Mouse (Mus musculus) frontal cortex, postnatal 36 days (tissue): ENCODE data around the gene Med31.

ENCODE experiments used
- DNase-seq, 2 experiments: peaks; one replicate each; pipeline ENCODE4 v3.0.0; 2022; ENCODE audit warnings: low spot score in 2 of 2

The Med31 gene

DNA sequence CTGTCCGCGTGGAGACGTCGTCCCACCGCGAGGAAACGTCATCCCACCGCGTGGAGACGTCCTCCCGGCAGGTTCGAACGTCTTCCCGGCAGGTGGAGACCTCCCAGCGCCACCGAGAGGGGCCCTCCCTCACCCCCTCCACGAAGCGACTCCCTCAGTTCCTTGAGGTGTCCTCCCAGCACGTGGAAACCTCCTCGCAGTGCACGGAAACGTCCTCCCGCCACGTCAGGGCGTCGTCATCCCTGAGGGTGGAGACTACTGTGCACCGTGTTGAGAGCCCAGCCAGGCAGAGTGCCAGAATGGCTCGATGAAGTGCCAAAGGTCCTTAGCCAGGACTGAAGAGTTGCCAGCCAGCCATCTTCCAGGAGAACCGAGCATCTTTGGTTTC lies at the start of gene Med31:
Gene Med31 (minus strand): TSS at position 183 of the 388 bp plus-strand sequence.
- DNase-seq = peak in 1 of 2 experiments; percentile 76

DNA sequence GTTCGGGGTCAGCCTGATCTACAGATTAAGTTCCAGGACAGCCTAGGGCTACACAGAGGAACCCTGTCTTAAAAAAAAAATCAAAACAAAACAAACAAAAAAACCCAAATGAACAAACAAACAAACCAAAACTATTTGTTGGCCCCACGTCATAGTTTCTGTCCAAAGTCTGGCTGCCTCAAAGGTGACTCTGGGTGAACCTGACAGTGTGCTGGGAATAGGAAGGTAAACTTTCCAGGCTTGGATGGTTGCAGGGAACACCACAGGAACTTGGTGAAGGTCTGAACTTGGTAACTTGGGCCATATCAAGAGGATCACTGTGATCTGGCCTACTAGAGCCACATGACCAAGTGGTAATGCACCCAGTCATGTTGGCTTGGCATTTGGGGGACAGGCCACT lies 41.0 kb upstream of the Med31 start:
- no peak for DNase-seq

DNA sequence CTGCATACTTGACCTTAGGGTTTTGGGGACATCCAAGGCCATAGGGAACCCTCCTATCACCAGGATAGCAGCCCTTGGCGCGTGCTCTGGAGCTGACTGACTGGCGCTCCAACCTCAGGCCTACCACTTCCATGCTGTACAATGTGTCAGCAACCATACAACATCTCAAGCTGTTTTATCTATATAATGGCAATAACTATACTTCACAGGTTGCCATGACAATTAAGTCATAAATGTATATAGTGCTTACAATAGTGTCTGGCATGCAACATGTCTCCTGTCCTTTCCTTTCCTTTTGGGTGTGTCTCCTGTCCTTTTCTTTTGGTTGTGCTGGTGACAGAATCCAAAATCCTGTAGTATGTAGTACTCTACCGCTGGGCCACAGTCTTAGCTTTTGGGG lies 40.2 kb upstream of the Med31 start:
- no peak for DNase-seq

DNA sequence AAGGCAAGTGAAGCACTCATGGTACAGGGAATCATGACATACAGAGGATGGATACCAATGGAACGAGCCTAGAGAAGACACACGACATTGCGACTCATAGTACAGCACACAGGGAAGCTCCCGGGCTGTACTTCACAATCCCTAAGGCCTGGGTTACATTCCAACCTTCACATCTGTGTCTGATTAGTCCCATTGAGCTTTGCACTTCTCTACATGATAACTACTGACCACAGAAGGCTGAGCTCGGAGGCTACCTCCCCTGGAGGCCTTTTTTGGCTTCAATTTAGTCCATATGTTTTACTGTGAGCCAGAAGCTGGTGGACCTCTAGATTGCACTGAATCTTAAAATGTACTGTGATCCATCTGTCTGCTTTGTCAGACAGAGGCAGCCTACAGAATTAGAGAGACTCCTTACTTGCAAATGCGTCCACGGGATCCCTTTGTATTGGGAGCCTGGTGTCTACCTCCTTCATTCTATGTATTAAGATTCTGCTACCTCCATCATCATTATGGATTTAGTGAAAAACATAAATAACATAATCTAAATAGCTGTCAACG lies 29.9 kb upstream of the Med31 start:
- peak in 1 of 2 experiments; percentile 49 for DNase-seq

DNA sequence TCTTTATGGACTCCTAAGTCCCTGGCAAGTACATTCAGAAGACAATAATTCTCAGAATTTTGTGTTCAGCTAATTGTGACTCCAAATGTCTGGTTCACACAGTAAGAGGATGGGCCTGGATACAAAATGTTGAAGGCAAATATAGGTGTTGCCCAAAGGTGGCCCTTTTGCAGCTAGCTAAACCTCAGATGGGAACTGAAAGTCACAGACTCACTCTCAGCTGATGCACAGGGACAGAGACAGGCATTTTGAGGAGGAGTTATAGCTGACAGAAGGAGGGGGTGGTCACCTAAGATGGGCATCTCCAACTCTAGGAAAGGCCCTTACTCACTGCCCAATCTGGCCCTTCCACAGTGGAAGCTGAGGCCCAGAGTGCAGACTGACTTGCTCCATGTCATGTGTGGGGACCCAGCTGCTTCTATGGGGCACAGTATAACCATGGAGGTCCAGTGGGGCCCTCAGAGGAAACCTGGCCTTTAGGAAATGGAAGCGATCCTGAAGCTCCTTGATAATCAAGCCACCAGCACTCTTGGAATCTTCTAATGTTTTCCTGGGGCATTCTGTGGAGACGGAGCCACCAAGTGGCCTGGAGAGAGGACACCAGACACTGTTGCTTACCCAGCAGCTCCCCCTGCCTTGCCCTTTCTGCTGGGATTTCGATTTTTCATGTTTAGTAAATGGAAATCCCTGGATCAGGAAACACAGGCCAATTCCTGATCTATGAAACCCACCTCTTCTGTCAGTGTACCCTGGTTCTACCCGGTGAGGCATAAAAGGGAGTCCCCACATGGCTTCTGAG lies 24.9 kb upstream of the Med31 start:
- DNase-seq = no peak

DNA sequence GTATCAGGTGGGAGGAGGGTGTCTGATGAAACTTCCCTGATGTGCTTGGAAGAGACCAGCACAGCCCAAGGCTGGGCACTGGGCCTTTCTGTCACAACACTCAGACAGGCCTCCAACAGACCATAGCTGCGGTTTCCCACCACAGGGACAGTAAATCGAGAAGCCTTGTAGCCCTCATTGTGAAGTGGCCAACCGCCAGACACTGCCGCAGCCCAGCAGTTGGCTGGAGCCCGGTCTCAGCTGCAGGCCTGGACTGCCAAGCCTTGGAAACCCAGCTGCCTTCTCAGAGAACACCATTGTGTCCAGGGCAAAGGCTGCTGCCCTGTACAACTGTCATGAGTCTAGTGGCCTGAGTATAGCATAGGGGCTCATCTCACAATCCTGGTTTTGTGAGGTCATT lies 18.6 kb upstream of the Med31 start:
- DNase-seq = peak; percentile 34 to 39

DNA sequence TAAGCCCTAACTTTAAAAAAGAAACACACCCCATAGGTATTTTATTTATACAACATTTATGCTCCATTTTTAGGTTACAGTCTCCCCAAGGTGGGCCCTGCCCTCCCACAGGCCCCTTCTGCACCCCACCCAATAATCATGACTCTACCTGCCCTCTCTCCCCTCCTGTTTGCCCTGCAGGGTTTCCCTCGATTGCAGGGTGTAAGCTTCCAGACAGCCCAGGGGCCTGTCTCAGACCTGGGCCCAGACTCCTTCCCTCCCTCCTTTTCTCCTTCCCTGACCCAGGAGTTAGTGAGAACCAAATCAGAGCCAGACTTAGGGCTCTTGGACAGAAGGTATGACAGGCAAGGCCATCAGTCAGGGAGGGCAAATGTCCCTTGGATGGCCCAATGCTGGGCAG lies 17.6 kb upstream of the Med31 start:
- DNase-seq = no peak

DNA sequence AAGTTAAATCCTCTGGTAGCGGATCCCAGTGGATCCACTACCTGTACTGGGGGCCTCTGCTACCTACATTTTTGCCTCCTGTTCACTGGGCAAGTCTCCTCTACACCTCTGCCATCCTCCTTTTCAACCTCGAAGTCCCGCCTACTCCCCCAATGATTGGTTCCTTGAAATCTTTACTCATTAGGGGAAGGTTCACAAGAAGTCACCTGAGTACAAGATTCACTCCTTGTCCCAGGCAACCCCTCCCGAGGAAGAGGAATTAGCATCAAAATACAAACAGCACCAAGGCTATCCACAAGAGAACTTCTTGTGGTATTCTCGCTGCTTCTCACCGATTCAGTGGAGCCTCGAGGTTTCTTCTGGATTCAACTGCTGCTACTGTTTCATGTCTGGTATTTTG lies 16.7 kb upstream of the Med31 start:
- DNase-seq = no peak

DNA sequence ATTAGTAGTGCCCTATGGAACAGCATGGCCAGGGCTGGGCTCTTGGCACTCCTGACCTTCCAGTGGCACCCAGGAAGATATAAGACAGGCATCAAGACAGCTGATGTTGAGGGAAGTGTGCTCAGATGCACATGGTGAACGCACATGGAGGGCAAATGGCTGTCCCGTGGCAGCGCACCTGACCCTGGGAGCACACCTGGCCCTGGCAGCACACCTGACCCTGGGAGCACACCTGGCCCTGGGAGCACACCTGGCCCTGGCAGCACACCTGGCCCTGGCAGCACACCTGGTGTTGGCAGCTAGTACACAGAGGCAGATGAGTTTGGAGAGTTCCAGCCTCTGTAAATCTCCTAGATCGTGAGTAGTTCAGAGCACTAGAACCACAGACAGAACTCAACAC lies 13.1 kb upstream of the Med31 start:
- DNase-seq = no peak

DNA sequence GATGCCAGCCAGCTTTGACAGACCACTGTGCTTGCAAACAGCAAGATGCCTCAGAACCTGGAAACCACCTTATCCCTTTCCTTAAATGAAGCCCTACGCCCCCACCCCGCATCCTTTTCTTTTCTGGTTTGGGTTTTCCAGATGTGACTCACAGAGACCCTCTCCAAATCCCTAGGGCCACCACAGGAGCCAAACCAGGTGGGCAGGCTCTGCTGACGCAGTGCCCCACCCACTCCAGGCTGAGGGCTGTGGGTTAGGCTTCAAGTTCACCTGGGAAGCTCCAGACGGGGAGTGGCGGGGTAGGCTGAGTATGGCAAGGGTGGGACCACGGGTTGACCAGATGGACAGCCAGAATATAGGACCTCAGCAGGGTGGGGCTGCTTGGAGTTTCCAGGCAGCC lies 11.5 kb upstream of the Med31 start:
- no peak for DNase-seq

DNA sequence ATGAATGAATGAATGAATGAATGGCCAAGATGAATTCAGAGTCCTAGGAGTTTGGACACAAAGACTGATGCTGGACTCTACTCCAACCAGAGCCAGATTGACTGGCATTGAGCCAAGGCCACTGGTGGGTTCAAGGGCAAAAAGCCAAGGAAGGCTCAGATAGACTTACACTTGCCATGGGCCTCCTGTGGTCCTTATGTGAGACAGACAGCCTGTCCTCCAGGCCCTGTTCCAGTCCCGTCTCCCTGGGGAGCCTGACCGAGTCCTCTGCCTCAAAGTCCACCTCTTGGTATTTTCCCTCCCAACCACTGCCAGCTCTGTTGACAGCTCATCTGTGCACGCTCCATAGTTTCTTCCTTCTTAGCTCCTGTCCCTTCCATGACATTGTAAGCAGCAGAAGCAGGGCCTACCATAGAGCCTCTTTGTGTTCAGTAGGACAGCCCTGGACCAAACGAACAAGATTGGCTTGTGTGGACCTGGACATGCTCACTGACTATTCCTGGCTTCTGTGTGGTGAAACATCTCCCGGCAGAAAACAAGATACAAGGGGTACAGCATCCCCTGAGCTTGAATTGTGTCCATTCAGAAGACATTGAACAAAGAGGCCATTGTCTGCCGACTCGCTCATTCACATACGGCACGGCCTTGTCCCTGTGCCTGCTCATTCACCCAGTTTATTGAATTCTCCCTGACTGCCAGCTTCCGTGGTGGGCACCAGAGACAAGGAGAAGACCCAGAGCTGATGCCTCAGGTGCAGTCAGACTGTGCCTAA lies 10.8 kb upstream of the Med31 start:
- DNase-seq = no peak

DNA sequence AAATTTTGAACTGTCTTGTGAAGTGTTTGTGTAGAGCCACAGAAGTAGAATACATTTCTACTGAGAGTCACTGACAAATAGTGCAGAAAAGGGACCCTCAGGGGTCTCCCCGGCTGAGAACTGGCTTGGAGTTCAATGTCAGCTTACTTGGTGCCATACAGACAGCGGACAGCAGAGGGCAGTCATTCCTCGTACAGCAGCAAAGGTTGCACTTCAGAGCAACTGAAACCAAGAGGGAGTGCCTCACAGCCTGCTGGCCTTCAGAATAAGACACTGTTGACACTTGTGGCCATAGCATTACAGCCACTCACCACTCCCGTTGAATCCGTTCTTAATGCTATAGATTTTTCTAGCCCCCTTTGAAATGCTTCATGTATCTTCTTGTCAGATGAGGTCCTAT lies 9.5 kb upstream of the Med31 start:
- peak; percentile 82 to 88 for DNase-seq

DNA sequence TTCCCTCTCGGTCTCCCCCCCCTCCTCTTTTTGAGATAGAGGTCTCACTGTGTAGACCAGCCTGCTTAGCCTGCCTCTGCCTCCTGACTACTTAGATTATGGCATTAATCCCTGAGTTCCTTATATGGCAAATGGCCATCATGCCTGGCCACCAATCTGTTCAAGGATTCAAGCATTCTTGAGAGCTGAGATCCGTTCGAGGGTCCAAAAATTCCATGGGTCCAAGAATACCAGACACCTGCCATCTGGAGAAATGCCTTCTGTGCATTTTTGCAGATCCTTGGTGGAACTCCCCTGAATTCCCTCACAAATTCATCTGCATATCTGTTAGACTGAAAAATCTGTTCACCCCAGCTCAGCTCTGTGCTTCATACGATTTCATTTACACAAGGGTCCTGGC lies 8.0 kb upstream of the Med31 start:
- no peak for DNase-seq

DNA sequence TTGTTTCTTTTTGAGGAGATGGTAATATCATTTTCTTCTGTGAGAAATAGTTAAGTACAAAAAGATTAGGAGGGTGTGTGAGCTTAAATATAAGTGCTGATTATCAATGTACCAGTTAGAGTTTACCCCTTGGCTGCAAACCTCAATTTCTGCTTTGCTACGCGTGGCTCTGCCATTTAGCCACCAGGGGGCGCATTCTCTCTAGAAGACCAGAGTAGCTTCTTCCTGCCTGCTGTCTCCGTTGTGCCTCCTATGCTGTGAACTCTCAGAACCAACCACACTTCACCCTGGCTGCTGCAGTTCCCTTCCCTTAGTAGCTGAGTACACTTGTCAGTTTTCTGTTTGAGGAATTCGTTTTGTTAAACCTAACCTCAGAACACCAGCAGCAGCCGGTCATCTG lies 5.9 kb upstream of the Med31 start:
- DNase-seq = peak in 1 of 2 experiments; percentile 69

DNA sequence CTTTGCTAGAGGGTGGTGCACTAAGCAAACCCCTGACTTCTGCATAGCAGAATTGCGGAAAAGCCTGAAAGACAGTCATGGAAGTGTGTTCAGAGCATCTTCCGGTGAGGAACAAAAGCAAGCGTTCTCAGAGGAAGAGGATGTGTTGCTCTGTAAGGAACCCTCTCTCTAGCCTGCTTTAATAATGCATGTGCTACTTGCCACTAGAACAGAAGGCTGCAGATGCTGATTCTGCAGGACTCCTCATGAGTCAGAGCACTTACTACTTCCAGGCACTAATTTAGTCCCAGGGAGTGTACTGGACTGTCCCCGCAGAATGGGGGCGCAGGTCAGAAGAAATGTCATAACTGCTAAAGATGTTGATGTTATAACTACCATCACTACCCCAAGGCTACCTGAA lies 1.7 kb upstream of the Med31 start:
- peak in 1 of 2 experiments; percentile 16 for DNase-seq

DNA sequence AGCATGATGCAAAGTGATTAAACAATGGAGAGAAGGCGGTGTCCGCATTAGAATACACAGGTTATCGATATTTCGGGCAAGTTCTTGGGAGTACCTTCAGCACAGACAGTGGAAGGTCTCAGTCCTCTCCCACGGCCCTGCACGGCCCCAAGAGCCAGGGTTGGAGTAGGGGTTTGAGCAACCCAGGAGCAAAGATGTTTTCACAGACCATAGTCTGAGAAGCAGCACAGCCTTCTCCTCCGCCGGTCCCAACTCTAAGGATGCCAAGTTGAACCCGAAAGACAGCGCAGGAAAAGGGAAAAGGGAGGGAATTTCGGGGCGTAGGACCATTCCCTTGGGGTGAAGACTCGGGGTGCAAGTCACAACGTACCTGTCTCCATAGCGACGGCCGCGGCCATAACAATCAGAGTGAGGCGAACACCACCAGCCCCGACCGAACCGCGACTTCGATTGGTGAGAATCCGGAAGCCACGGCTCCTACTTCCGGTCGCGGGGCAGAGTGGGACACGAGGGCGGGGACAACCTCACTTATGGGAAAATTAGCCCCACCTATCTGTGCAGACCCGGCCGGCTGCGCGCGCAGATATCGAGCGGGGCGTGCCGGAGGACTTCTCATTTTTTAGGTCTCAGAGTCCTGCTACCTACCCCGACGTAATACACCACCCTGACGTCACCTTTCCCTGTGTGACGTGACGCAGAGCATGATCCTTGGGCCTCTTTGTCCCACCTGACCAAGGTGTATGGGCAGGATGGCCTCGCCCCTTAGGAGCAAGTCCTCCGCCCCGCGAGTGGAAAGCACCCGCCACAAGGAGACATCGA lies 592 bp downstream of the Med31 start:
- peak; percentile 94 for DNase-seq

DNA sequence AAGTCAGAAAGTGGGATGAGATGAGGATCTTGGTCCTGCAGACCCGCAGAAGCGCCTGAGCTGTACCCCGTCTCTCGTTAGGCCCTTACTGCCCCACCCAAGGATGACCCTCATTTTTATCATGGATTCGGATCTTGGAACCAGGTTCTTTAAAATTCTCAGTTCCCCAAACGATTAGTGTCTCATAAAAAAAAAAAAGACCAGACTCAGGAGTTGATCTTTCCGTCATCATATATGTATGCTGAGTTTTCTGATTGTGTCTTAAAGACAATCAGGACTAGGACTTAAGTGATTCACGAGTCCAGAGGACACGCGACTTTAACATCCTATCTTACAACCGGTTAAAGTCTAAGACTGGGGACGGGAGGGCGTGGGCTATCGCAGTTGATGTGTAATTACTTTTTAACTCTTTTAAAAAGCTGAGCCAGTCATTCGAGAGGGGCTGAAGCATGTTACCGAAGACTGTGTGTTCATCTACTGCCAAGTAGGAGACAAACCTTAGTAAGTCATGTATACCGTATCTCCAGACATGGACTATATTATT lies 7.5 kb downstream of the Med31 start:
- no peak for DNase-seq

DNA sequence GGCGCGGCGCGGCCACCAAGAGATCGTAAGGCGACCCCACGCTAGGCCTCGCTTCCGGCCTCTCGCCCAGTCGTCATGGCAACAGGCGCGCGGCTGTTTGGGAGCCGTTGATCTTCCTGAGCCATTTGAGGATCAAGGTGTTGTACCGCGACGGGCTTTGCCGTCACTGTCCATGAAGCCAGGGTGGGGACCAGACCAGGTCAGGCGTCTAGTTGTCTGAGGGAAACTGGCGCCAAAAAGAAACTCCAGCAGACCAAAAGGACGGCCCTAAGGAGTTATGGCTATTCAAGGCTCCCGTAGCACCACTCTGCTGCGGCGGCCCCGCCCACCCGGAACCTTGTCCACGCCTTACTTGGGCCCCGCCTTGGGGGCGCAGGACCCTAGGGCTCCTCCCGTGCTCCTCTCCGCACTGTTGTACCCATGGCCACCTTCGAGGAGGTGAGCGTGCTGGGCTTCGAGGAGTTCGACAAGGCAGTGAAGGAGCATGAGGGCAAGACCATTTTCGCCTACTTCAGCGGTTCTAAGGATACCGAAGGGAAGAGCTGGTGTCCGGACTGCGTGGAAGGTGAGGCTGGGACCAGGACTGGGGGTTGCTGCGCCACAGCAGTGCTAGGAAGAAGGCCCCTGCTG lies 8.1 kb downstream of the Med31 start, which contains the start of the genes 4933427D14Rik and Txndc17:
Gene 4933427D14Rik (minus strand): TSS at position 256 of the 630 bp plus-strand sequence.
Gene Txndc17 (plus strand): TSS at position 344 of the 630 bp plus-strand sequence.
- DNase-seq = peak; percentile 91 to 92

DNA sequence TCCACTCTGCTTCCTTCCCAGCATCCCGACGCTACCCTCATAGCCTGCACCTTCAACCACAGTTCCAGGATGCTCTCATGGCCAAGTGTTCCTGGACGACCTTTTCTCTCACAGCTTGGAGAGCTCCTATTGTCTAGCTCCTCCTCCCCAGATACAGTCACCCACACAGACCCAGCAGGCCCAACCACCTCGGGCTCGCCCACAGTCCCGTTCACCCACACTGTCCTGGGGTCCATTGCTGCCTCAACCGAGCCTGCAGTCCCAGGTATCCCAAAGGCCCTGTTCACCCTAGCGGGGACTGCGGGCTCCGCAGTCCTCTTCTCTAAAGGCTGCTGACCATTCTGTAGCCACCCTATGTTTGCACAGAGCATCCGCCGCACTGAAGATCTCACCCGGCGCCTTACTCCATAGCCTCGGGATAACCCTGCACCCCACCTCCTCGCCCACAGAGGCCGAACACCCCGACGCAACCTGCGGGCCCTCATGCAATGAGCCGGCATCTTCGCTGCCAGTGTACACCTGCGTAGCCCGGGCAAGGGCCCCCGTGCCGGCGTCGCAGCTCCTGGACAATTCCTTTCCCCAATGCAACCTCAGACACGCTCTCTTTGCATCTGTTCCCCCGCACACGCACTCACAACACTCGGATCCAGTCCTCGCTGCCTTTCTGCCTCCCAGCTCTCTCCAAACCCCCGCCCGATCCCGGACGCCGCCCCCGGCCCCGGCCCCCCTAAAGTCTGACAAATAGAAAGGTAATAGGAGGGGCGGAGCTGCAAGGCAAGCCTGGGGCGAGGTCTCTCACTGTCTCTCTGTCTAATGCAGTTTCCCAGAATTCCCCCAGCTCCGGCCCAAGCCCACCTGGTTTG lies 8.8 kb downstream of the Med31 start, which contains the start of gene Gm43951:
Gene Gm43951 (minus strand): TSS at position 500 of the 863 bp plus-strand sequence.
- DNase-seq = peak in 1 of 2 experiments; percentile 30

DNA sequence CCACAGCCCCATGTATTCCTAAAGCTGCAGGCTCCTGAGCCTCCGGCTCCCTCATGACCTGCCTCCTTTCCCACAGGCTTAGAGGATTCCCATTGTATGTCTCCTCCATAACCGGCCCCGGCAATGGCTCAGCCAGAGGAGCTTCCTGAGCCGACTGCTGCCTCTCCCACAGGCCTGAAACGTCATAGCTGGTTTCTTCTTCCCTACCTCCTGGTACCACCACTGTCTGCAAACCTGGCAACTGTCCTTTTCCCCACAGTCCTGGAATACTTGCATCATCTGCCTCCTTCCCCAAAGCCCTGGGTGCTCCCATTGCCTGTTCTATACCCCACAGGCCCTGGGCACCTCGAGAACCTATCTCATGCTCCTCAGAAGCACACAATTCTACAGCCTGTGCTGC lies 10.1 kb downstream of the Med31 start:
- peak in 1 of 2 experiments; percentile 37 for DNase-seq
